Mouse (Mus musculus) liver (tissue): ENCODE data around the gene Cux2.
A peak's percentile ranks its signal among the peaks of the same experiment; 100 is the strongest.

Experiments used
- DNase-seq: peaks from one replicate; pipeline ENCODE4 v3.0.0-alpha.2; 2020; ENCODE audit warnings: mixed read lengths

Gene Cux2

DNA sequence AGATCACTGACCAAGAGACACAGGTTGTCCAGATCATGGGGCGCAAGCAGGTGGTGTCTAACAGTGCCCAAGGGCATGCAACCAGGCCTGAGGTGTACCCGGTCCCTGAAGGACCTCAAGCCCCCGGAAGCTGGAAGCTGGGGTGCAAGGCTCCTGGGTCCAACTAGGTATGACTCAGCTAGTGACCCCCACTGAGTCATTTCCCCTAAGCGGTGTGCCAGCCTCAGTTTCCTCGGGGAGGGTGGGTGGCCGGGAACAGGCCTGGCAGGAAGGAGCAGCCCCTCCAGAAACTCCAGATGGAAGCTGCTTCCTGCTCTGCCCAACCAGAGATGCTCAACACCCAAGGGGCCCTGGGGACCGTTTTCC is 215.7 kb downstream of the Cux2 start:
- DNase-seq: no peak

GRCm38 (mm10) chr5:121833572-121834240 is 216.2 kb downstream of the Cux2 start:
- peak; percentile 59 for DNase-seq

DNA sequence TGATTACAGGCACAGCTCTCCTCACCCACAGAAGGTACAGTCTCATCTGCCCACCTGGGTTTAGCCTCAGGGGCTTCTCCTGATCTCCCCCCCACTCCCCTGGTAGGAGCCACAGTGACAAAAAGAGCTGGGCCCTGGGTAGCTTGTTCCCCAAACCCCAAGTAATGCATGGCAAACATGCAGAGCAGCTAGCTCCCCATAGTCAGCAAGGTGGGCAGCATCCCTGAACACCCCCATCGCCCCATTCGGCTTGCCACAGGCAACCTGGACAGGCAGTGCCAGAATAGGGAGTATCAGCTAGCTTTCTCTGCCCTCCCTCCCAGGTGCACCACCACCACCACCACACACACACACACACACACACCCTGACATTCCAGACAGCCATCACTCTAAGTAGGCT is 216.7 kb downstream of the Cux2 start:
- no peak for DNase-seq

GRCm38 (mm10) chr5:121832376-121833155 is 217.3 kb downstream of the Cux2 start:
- no peak for DNase-seq

DNA sequence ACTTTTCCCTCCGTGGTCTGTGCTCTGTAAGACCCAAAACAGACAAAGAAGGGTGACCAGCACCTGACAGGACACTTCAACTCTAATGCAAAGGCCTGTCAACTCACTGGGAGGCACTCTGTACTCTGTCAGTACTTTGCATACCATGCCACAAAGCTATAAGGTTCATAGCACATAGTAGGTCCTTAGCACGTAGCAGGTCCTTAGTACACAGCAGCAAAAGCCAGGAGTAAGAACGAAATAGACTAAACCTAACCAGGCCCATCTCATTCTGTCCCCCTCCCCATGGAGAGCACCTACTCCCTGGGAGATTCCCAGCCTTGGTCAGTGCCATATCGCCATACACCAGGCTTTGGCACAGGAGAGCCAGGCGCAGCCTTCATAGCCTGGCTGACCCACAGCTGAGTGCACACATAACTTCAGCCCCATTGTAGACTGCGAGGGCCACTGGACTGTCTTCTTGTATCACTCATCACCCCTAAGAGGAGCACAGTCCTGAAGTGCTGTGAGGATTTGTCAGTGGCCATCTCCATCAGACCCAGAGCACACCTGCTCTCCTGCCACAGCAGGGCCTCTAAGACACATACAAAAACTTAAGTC is 218.8 kb downstream of the Cux2 start:
- DNase-seq: no peak

GRCm38 (mm10) chr5:121828491-121829432 is 221.1 kb downstream of the Cux2 start:
- DNase-seq: no peak

GRCm38 (mm10) chr5:121827876-121828275 is 222.0 kb downstream of the Cux2 start:
- DNase-seq: no peak

DNA sequence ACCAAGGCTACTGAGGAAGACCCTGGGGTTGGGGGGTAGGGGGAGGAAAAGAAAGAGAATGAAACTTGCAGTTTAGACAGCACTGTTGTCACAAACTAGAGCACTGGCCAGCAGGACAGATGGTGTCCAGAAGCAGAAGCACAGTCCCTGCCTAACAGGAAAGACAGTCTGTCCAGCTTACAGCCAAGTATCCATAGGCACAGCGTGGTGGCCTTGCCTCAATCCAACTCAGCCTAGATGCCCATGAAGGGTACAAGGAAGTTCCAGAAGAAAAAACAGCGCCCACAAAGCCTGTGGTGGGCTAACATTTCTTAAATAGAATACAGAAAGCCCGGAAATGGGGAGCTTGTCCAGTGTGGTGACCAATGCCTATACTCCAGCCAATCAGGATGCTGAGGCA is 224.3 kb downstream of the Cux2 start:
- DNase-seq: no peak

DNA sequence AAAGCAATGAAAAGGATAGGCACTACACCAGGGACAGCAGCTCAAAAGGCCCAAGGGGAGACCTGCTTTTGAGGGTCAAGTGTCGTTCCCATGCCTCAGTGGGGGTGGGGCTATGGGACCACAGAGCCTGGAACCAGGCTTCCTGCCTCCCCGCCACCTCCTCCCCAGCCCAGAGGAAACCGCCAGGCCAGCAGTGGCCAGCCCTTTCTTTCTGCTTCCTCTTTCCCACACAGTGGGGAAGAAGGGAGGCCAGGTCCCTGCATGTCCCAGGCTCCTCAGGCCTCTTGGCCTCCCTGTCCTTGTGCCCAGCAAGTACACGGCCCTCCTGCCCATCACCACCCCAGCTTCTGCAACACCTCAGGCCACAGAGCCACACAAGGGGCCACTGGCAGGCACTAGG is 225.8 kb downstream of the Cux2 start:
- peak; percentile 48 for DNase-seq

DNA sequence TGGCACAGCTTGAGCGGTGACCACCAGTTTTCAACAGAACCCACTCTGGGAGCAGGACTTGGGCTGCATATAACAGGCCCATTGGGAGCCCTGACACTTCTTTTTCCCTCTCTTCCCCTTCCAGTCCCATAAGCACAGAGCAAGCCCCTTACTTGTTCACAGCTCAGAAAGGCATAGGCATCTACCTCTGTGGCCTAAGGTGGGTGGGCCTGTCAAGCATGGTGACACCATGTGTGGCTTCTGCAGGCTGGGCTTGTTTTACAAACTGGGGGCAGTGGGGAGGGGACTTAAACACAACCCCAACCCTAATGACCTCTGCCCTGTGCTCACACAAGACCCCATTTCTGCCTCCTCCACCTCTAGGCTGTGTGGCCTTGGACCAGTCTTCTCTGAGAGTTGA is 226.2 kb downstream of the Cux2 start:
- DNase-seq: no peak

DNA sequence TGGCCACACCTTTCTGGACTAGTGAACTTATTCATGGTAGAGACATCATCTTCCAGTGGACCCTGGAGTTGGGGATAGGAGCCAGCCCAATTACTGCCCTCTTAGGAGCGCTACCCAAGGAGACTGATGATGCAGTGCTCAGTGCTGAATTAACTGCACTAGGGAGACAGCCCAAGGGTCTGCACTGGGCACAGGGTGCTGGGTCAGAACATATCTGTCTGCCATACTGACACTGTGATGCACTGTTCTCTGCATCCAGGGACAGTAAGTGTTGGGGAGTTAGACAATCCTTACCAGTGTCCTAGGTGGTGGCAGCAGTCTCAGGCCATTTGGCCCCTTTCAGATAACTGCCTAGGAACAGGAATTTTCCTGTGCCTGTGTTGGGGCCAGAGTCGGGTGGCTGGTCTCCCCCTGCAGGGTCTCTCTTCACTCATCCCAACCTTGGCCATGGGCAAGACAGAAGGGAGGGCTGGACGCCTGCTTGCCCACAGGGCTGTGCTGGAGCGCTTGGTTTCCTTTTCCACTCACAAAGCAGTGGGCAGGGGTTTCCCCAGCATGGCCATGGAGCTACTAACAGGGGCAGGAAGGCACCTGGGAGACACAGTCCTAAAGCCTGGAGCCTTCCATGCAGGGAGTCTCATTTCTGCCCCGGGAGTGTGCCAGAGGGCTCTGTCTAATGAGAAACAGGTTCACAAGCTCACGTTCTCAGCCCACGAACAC is 227.0 kb downstream of the Cux2 start:
- DNase-seq: no peak

GRCm38 (mm10) chr5:121821552-121821951 is 228.3 kb downstream of the Cux2 start:
- DNase-seq: no peak

DNA sequence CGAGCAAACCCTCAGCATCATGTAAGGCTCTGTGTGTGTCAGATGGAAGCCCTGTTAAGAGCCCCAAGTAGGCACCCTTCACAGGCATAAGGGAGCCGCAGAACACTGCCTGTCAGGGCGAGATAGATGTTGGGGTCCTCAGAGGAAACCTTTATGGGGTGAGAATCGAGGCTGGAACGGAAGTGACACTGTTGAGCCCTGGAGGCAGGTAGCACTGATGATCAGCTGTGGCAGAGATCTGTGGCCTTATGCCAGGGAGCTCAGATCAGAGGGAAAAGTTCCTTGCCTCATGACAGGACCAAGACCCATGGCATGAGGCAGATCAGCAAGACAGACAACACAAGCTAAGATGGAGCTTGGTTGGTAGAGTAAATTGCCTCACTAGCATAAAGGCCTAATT is 228.8 kb downstream of the Cux2 start:
- no peak for DNase-seq

DNA sequence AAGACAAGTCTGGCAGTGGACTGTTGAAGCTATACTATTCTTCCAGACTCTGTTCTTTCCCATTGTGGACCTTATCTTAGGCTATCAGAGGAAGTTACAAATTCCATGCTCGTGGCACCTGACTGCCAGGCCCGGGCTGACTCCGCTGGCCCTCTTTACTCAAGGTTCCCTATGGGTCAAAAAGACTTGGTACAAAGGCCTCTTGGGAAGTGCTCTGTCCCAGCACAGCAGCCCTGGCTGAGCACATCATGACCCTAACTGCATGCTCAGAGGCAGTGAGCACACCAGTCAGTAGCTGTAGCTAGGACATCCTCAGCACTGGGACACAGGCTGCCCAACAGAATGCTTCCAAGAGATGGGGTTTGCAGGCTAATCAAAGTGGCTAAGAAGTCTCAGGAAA is 229.2 kb downstream of the Cux2 start:
- no peak for DNase-seq

GRCm38 (mm10) chr5:121820161-121820560 is 229.7 kb downstream of the Cux2 start:
- no peak for DNase-seq

- no peak for DNase-seq
These were observed 230.3 kb downstream of the Cux2 start for GRCm38 (mm10) chr5:121819559-121819958.

- no peak for DNase-seq
These were observed 231.0 kb downstream of the Cux2 start for GRCm38 (mm10) chr5:121818862-121819261.

DNA sequence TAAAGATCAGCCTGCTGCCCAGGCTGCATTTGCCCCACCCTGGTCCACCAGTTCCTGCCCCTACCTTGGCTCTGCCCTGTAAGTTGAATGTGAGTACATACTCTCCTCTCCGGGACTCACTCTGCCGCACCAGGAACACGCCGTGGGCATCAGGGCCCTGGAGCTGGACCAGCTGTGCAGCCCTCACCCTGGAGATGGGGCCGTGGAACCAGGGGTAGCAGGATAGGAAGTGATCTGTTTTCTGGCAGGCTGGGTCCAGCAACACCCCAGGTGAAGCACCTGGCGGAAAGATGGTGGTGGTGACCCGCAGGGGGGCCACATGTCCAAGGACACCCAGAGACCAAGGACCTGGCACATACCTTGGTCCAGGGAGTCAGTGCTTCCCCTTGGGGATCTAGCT is 231.5 kb downstream of the Cux2 start:
- no peak for DNase-seq

- DNase-seq: no peak
These were observed 232.4 kb downstream of the Cux2 start for GRCm38 (mm10) chr5:121817551-121817950.

GRCm38 (mm10) chr5:121816611-121817010 is 233.3 kb downstream of the Cux2 start:
- DNase-seq: no peak

- no peak for DNase-seq
These were observed 234.0 kb downstream of the Cux2 start for GRCm38 (mm10) chr5:121815867-121816380.

DNA sequence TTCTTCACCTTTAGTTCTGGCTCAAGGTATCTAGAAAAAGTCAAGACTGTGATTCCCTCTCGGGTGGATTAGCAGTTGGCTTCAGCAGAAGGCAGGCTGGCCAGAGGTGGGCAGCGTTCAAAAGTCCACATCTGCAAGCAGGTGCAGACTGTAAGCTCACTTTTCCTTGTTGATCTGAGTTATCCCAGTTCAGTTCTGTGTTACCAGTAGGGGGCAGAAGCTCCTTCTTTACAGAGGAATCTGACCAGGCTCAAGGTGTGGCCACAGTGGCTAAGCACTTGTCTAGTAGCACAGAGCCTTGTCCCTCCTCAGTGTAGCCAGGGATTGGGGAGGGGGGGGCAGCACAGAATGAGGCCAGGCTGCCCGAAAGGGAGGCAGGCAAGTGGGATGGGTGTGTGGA is 234.8 kb downstream of the Cux2 start:
- peak; percentile 45 for DNase-seq
